Mouse (Mus musculus) spleen, adult 12 weeks (tissue): ENCODE measurements around the gene E130309D02Rik.

ENCODE experiments used
- DNase-seq: peaks from one replicate; pipeline ENCODE4 v3.0.0; 2022; ENCODE audit warnings: low spot score

The E130309D02Rik gene

DNA sequence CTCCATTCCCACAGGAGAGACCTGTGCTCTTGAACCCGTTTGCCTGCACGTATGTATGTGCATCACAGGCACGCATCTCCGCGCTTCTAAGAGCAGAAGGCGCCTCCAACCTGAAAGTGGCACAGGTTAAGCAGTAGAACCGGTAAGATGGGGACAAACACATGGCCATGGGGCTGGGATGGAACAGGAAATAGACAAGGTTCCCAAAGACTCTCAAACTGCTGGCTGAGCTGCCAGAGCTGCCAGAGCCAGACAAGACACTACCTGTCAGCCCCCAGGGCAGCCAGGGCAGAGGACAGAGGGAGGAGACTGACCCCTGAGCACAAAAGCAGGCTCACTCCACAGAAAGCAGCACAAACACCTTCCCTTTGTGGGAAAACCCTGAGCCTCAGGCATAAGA, 5.2 kb downstream of the E130309D02Rik start:
- DNase-seq = no peak

DNA sequence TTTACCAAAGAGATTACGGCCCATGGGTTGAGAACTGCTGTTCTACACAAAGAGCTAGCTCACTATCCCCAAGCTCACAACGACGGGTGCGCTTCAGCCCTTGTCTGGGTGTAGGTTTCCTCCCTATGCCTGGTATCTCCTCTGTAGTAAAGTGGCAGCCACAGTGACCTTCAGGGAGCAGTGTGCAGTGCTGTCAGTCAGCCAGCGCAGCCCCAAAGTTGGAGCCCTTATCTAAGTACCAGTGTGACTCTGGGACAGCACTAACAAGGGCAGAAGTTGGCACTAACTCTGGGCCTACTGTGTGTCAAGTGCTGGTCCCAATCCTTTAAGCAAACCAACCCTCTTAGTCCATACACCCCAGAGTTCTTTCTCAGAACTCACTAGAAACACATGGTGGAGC, 6.3 kb downstream of the E130309D02Rik start:
- no peak for DNase-seq

DNA sequence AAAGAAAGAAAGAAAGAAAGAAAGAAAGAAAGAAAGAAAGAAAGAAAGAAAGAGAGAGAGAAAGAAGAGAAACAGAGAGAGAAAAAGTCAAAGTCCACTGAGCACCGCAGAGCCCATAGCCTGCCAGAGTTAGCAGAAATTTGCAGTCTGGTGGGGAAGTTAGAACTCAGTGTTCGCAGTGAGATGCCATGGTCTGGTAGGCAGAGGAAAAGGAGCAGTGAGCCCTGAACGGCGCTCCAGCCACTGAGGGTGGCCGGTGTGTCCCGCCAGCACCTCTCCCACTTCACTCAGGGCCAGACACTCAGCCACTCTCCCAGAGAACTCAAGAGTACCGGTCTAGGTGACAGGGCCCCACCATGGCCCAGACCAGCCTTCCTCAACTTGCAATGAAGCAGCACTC, 10.9 kb downstream of the E130309D02Rik start:
- no peak for DNase-seq

DNA sequence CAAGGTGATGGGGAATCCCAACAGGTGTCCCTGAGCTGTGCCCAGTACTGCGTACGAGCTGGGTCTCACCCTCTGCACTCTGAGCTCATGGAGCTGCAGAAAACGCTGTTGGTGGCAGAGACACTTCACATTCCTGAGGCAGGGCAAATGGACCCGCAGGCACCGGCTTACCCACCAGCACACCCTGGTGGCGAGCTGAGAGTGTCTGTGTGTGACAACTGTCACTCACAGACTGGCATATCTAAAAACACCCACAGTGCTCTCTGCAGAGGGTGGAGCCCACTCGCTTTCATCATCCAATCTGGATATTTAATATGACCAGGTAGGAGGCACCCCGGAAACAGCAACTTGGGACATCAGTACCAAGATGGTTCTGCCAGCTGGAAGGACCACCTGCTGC, 13.9 kb downstream of the E130309D02Rik start:
- no peak for DNase-seq

DNA sequence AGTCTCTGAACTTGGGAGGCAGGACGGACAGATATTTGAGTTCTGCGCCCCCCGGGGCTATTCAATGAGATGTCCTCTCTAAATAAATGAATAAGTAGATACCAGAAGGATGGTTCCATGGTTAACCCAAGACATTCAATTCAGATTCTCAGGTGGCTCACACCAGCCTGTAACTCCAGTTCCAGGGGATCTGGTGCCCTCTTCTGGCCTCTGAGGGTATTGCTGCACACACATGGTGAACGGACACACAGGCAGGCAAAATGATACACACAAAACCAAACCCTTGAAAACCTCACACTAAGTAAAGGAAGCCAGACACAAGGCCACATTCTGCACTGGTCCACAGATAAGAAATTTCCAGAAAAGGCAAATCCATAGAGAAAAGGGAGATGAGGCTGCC, 15.5 kb downstream of the E130309D02Rik start:
- DNase-seq = peak; percentile 47

DNA sequence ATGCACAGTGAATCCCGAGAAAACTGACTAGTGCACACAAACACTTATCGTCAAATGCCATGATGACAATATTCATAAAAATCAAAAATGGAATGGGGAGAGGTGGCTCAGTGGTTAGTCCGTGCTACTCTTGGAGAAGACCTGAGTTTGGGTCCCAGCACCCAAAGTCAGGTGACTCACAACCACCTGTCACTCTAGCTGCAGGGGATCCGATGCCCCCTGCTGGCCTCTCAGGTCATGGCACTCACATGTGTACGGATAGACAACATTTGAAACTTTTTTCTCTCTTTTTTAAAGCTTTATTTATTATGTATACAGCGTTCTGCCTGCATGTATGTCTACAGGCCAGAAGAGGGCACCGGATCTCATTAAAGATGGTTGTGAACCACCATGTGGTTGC, 16.8 kb downstream of the E130309D02Rik start:
- no peak for DNase-seq

DNA sequence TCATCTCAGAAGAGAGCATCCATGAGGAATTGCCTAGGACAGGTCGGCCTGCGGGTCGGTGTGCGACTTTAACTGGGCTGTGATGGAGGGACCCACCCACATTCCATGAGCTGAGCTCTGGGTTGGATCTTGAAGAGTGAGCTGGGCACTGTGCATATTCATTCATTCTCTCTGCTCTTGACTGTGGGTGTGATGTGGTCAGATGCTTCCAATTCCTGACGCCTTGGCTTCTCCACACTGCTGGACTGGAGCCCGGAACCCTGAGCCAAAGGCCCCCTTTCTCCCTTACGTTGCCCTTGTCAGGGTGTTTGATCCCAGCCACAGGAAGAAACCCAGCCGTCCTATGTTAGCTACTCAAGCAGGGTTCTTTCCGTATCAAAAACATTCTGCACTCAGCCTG, 17.2 kb downstream of the E130309D02Rik start:
- DNase-seq = no peak

DNA sequence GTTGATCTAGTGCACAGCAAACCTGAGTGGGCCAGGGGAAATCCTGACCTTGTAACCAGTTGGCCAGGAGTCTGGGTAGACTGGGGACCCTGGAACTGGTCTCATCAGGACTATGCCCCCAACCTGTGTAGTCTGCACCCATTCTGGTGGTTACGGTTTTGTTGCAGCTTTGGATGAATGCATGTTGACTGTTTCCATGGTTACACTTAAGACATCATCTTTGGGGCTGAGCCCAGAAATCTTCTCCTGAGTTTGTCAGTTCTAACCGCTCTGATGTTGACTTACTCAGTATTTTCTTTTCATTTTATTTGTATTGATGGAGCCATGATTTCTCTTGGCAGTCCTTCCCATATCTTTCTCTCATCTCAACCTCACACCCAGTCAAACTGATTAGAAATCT, 19.8 kb downstream of the E130309D02Rik start:
- DNase-seq = no peak

DNA sequence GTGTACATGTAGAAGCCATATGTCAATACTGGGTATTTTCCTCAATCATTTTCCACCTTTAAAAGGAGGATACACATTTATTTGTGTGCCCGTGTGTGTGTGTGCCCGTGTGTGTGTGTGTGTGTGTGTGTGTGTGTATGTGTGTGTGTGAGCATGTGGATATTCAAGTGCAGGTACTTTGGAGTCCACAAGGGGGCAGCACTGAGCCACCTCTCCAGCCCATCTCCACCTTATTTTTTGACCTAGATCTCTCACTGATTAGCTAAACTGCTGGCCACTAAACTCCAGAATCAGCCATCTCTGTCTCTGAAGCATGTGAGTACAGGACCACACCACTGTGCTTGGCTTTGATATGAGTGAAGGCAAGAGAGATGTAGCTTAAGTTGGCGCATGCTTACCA, 20.3 kb downstream of the E130309D02Rik start:
- no peak for DNase-seq

DNA sequence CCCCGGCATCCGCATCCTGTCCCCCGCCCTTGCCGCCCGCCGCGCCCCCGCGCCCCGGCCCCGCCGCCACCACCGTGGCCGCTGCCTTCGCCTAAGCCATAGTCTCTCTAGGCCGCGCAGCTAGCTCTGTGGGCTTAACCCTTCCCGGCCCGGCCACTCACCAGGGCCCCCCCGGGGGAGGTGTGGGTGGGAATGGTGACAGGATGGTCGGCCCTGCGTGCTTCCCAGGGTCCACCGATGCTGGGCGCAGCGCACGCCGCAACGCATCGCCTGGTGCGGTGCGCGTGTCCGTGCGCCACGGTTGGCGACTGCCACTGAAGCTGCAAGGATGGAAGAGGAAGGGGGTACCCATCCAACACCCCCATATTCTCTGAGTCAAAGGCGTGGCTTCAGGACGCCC, 21.8 kb downstream of the E130309D02Rik start, which contains the start of gene Zfp853:
Gene Zfp853, minus strand, starts transcription at position 220 of the 400 bp plus-strand sequence.
- no peak for DNase-seq

DNA sequence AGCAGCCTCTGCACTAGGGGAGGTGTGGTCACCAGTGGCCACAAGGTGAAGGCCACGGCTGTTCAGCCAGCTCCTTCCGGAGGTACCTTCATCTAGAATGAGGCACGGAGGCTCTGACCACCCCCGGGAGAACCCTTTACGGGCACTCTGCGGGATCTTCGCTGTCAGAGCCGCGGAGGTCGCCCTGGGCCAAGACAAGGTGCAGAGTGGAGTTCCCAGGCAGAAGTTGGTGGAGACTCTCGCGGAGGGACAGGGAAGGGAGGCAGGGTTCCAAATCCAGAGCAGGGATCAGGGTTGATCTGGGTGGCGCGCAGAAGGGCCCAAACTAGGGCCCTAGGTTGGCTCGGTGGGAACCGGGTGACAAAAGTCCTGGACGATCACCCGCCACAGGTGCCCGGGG, 22.3 kb downstream of the E130309D02Rik start:
- DNase-seq = no peak

DNA sequence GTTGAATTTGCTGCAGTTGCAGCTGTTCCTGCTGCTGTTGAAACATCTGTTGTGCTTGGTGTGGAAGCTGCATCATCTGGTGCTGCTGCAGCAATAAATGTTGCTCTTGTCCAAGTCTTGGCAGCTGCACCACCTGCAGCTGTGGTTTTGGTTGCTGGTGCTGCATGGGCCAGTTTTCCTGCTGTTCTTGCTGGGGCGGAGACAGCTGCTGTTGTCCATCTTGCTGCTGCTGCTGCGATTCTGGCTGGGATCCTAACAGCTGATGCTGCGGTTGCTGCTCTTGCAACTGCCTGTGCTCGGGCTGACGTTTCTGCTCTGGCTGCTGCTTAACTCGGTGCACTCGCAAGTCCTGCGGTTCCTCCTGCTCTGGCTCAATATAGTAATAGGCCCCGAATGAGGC, 25.9 kb downstream of the E130309D02Rik start:
- DNase-seq = no peak

DNA sequence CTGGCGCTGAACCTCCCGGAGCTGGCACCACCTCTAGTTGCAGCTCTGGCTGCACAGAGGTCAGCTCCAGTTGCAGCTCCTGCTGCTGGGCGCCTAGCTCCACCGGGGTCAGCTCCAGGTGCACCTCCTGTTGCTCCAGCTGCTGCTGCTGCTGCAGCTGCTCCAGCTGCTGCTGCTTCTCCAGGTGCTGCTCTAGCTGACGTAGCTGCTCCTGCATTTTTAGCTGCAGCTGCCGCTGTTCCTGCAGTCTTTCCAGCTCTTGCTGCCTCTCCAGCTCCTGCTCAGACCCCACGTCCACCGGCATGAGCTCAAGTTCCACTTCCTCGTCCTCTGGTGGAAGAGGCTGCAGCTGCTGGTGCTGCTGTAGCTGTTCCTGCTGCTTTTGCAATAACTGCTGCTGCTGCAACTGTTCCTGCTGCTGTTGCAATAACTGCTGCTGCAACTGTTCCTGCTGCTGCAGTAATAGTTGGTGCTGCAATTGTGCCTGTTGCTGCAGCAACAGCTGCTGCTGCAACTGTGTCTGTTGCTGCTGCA, 26.7 kb downstream of the E130309D02Rik start:
- DNase-seq = no peak

DNA sequence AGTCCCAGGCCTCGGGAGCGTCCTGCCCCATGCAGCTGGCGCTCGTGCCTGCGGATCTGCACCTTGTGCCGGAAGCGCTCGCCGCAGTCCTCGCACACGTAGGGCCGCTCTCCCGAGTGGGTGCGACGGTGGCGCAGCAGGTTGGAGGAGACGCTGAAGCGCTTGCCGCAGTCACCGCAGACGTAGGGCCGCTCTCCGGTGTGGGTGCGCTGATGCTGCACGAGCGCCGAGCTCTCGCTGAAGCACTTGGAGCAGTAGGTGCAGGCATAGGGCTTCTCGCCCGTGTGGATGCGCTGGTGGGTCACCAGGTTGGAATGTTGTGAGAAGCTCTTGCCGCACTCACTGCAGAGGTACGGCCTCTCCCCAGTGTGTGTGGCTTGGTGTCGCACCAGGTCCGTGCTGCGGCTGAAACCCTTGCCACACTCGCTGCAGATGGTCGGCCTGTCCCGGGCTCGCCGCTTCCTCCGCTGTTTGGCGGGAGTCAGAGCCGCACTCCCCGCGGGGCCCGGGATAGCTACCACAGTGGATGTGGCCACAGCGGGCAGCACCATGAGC, 27.3 kb downstream of the E130309D02Rik start:
- no peak for DNase-seq

DNA sequence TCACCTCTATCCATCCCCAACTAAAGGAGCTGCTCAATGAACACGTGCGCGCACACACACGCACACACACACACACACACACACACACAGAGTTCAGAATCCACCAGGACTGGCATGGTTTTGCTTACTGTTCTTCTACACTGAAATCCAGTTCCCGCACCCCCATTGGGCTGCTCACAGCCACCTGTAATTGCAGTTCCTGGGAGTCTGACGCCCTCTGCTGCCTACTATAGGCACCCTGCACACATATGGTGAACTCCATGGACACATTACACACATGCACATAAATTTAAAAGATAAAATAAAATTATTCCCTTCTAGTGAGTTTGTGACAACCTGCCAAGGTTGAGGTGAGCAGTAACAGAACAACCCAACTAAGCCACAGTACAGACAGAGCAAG, 30.4 kb downstream of the E130309D02Rik start:
- no peak for DNase-seq

DNA sequence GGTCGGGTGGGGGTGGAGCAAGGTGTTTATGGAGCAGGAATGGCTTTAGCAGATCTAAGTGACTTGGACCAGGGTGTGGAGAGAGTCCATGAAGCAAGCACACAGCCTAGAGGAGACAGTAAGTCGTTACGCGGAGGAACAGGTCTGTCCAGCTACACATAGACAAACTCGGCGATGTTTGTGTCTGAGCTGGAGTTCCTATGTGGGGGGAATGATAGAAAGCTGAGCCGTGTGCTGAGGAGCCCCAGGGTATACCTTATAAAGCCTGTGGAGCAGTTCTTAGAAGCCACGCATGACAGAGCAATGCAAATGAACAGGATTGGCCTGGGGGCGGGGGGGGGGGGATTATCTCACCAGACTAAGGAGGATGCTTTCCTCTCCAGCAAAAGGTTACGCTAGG, 35.9 kb downstream of the E130309D02Rik start:
- DNase-seq = no peak

DNA sequence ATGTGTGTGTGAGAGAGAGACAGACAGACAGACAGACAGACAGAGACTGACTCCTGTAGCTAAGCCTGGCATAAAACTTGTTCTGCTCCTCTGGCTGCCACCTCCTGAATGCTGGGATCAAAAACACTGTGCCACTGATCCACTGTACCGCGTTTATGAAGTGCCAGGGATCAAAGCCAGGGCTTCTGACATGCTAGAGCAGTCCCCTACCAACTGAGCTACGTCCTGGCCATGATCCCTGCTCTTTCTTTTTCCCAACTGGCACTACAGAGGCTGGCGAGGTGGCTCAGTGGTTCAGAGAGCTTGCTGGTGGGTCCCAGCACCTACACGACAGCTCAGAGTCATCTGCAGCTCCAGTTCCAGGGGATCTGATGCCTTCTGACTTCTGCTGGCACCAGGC, 39.4 kb downstream of the E130309D02Rik start:
- no peak for DNase-seq

DNA sequence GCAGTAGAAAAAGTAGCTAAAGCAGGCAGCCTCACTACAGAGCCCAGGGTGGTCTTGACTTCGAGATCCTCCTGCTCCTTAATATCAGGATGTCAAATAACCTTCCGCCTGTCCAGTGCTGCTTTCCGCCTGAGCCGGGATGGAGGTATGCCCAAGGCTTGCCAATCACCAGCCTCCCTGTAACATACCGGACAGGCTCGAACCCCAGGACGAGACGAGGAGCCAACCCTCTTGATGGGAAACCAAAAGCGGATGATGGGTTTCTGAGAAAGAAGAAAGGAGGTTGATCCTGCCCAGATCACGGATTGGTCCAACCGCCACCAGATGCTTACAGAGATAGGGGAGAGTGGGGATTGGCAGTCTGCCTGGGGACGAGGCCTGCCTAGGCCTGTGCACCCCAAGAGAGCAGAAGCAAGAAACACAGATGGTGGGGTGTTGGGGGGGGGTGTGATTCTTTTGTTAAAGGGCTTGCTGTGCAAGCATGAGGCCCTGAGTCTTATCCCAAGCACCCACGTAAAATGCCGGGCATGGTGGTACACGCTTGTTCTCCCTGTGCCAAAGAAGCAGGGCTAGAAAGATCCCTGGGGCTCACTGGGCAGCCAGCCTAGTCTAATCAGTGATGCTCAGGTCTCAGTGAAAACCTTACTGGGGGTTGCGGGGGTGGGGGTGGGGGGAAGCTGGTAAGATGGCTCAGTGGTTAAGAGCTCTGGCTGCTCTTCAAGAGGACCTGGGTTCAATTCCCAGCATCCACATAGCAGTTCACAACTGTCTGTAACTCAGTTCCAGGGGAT, 42.4 kb downstream of the E130309D02Rik start:
- DNase-seq = peak; percentile 39

DNA sequence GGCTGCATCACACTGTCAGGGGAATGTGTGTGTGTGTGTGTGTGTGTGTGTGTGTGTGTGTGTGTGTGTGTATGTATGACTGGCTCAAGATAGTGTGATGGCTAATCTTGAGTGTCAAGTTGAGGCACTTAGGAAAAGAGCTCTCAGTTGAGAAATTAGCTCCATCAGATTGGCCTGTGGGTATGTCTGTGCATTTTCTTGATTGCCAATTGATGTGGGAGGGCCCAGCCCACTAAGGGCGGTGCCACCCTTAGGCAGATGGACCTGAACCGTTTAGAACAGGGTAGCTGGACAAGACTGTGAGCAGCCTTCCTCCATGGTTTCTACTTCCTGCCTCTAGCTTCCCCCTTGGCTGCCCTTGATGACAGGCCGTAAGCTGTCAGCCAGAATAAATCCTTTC, 43.1 kb downstream of the E130309D02Rik start:
- DNase-seq = no peak

DNA sequence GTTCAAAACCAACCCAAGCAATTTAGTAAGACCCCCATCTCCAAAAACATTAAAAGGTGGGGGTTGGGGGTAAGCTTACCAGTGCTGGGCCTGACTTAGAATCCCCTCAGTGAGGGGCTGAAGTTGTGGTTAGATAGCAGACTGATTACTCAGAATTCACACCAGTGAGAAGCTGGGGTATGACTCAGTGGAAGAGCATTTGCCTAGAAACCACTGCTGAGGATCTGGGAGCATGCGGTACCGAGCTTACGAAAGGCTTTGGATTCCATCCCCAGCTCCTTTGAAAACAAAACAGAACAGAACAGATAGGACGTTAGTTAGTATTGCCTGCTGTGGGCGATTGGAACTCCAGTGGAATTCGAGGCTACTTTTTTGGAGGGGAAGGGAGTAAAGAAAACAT, 43.5 kb downstream of the E130309D02Rik start:
- no peak for DNase-seq

DNA sequence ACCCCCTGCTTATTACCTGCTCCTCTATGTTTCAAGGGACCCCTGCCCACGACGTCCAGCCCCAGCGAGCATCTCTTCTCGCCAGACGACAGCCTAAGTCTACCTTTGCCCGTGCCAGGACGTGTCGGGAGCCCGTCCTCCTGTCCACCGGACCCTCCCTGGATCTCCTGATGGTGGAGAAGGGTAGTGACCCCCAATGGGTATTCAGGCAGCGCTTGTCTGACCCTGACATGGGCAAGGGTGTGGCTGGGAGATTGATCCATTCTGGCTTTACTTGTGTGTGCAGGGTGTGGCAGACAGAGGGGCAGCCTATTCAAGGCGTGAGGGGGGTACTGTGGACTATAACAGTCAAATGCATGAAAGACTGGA, 45.0 kb downstream of the E130309D02Rik start:
- DNase-seq = no peak

DNA sequence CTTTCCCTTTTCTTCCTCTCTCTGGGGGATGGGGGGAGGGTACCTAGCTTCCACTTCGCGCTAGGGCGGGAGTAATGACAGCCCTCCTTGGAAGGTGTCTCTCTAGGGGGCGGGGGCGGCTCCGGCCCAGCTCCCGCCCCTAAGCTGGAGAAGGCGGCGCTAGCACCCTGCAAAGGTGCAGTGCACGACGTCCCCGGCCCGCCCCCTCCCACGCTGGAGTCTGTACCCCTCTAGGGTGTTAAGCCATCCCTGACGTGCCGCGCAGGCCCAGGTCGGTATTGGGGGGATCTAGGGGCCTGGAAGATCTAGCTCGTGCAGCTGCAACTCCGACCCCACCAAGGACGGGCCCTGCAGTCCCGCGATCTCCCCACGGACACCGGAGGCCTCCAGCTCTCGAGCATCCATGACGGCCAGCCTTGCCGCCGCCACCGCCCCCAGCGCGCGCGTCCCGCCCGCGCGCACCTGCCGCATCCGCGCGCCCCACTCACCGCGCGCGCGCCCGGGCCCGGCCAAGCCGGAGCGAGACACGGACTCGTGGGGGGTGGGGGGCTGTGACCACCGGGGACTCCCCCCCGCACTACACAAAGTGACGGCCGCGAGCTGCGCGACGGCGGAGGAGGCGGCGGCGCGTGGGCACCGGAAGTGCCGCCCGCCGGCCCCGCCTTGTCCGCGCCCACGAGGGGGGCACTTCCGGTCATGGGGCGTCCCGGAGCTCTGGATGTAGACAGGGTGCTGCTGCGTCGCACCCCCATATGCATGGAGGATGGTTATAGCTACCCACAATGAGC, 45.6 kb downstream of the E130309D02Rik start, which contains the start of gene Zfp316:
Gene Zfp316, minus strand, starts transcription at position 660 of the 788 bp plus-strand sequence.
- peak; percentile 33 for DNase-seq

DNA sequence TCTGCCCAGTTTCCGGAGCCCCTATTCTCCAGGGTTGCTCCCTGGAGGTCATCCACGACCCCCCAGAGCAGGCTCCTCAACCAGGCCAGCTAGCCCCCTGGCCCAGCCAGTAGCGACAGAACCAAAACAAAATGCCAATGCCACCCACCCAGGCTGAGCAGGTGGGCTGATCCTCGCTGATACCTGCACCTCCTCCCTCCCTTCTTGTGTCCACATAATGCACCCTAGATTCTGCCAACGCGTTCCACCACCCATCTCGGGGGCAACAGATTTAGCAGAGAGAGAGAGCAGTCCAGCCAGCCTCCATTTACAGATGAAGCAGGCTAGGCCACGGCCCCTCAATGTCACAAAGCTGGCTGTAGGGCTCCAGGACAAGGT, 46.2 kb downstream of the E130309D02Rik start:
- DNase-seq = no peak
